Mouse (Mus musculus) limb, embryonic 13.5 days (tissue): Measurements from ENCODE around the gene Evi2a. TPM values are rescaled to one million over a fixed set of nuclear protein-coding genes. Genes with fewer than 3 reads are reported as not detected.

Experiments used
- ATAC-seq: fragments of 200-750 bp; cut with Nextera tagmentation; 2 replicates; pipeline ENCODE4 v1.8.0; 2017; ENCODE audit warnings: low read depth, moderate number of reproducible peaks, moderate TSS enrichment; ENCODE audit not compliant: low FRiP score
- H3K27ac ChIP-seq: fragments of 300-500 bp; sonication (generic); 2 replicates; pipeline ENCODE4 v1.5.1; 2015; ENCODE audit warnings: inconsistent platforms, mild to moderate bottlenecking, moderate library complexity
- H3K27me3 ChIP-seq: fragments of 300-500 bp; sonication (generic); 2 replicates; pipeline ENCODE4 v1.6.1; 2015; ENCODE audit warnings: mild to moderate bottlenecking, inconsistent platforms
- H3K36me3 ChIP-seq: fragments of 300-500 bp; sonication (generic); 2 replicates; pipeline ENCODE4 v1.6.1; 2015; ENCODE audit warnings: inconsistent platforms, mild to moderate bottlenecking, moderate library complexity
- H3K4me1 ChIP-seq: fragments of 300-500 bp; sonication (generic); 2 replicates; pipeline ENCODE4 v1.6.1; 2015; ENCODE audit warnings: inconsistent platforms
- H3K4me2 ChIP-seq: fragments of 300-500 bp; sonication (generic); replicated peaks from 2 replicates; pipeline ENCODE4 v1.6.1; 2015; ENCODE audit warnings: inconsistent platforms, mild to moderate bottlenecking, moderate library complexity
- H3K4me3 ChIP-seq: fragments of 300-500 bp; sonication (generic); 2 replicates; pipeline ENCODE4 v1.5.1; 2015; ENCODE audit warnings: moderate library complexity, mild to moderate bottlenecking, inconsistent platforms
- H3K9ac ChIP-seq: fragments of 300-500 bp; sonication (generic); 2 replicates; pipeline ENCODE4 v1.6.1; 2015; ENCODE audit warnings: mild to moderate bottlenecking, inconsistent platforms
- H3K9me3 ChIP-seq: fragments of 300-500 bp; sonication (generic); 2 replicates; pipeline ENCODE4 v1.6.1; 2016; ENCODE audit warnings: inconsistent platforms
- WGBS: fragments of 180-500 bp; shearing (Covaris S2); methylation state at CpG from one replicate; pipeline ENCODE4 v1.1.7; 2015; 5-methylcytosine and 5-hydroxymethylcytosine counted together
- polyA plus RNA-seq: library from polyadenylated mRNA; unstranded; fragments of >200 nt; fragmentation: Nextera tagmentation; extraction: Ambion mirVana; gene quantifications from 2 replicates; pipeline ENCODE4 v1.2.1, GENCODE M21; 2015

Evi2a gene
- polyA plus RNA-seq, 1 experiment from 2014 or later = 4.0 TPM

DNA sequence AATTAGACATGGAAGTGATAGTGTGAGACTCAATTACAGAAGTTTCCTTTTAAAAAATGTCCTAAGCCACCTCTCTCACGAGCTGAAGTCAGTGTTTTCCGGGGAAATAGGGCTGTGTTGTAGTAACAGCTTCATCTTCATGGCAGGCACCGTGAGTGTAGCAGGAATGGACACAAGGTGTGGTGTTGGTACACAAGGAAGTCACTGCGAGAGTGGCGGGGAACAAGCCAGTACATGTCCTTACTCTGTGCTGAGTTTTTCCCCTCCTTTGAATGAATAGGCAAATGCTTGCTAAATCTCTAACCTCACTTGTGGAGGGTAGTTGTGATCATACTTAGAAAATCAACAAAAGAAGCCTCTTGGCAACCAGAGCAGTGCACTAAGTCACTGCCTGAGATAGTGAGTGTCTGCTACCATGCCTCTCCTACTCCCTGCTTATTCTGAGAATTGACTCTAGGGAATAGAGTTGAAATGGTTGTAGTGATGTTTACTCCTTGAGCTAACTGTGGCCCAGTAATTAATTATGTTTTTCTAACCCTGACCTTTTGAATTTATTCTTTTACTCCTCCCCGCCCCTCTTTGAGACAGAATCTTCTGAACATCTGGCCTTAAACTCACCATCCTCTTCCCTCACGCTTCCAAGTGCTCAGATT, 46.4 kb downstream of the Evi2a start:
- no peak overlapping the region for H3K9ac ChIP-seq
- H3K27ac ChIP-seq = no peak overlapping the region
- H3K36me3 ChIP-seq = peaks cover 29% of the 10 kb centered on the region
- no peak overlapping the region for H3K4me2 ChIP-seq
- no peaks in the 10 kb centered on the region for H3K27me3 ChIP-seq
- no peak overlapping the region for H3K4me3 ChIP-seq
- no peaks in the 10 kb centered on the region for H3K9me3 ChIP-seq
- WGBS = 81% methylated on average over 7 of the region's 7 CpGs
- H3K4me1 ChIP-seq = no peaks in the 10 kb centered on the region
- no peak for ATAC-seq

DNA sequence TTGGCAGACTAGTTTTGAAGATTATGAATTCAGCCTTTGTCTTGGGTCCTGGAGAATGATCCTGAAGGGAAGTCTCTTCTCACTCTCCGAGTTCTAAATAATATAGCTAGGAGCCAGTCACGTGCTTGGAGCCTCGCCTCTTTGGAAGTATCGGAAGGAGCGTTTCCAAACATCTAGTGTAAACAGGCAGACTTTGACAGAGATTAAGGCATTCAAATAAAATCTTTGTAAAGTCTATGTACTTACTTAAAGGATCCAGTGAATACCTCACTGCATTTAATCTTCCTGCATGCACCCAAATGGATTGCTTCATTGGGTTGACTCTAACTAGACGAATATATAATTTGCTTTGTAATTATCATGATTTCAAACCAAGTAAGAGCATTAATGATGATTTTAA, 47.0 kb downstream of the Evi2a start:
- WGBS = 93% methylated on average over 6 of the region's 6 CpGs
- Histone ChIP-seq H3K4me2 (no peak overlapping the region), H3K27ac (no peak overlapping the region), H3K36me3 (peaks cover 30% of the 10 kb centered on the region), H3K4me1 (no peaks in the 10 kb centered on the region), H3K4me3 (no peak overlapping the region), H3K9ac (no peak overlapping the region), H3K27me3 (no peaks in the 10 kb centered on the region), H3K9me3 (no peaks in the 10 kb centered on the region)
- no peak for ATAC-seq

Other genes with a start within 250 kb of the Evi2a start
- not detected in 2 replicates for gene Gm9964, start 233.7 kb downstream of the Evi2a start, polyA plus RNA-seq
- gene Nf1, start 190.9 kb downstream of the Evi2a start, polyA plus RNA-seq = 7.9 and 8.9 TPM in 2 replicates
- 0.19 and 0.28 TPM in 2 replicates for gene Omg, start 26.5 kb downstream of the Evi2a start, polyA plus RNA-seq
- gene Evi2b, start 6.8 kb downstream of the Evi2a start, polyA plus RNA-seq = 0.29 and 0.68 TPM in 2 replicates
- gene Evi2, start within 50 bp of the Evi2a start, polyA plus RNA-seq = 0.84 and 0.99 TPM in 2 replicates
- gene Rab11fip4, start 60.6 kb upstream of the Evi2a start, polyA plus RNA-seq = 10.7 and 12.4 TPM in 2 replicates